Mouse (Mus musculus): ENCODE measurements around the gene Gm10097.

Gene Gm10097

GRCm38 (mm10) chr10:5068676-5069265 lies at the start of gene Gm10097:
TSS of gene Gm10097 (plus strand) at chr10:5069192.
- no peak for DNase-seq (ENCODE audit: low read depth, low spot score)

- no peak for DNase-seq (ENCODE audit: low read depth, low spot score)
These were observed 43.1 kb upstream of the Gm10097 start for GRCm38 (mm10) chr10:5025906-5026305.

GRCm38 (mm10) chr10:5027208-5027607 lies 41.8 kb upstream of the Gm10097 start:
- peak; percentile 33 for DNase-seq (ENCODE audit: low read depth, low spot score)

GRCm38 (mm10) chr10:5028301-5028700 lies 40.7 kb upstream of the Gm10097 start:
- no peak for DNase-seq (ENCODE audit: low read depth, low spot score)

- no peak for DNase-seq (ENCODE audit: low read depth, low spot score)
These were observed 39.8 kb upstream of the Gm10097 start for GRCm38 (mm10) chr10:5029161-5029560.

GRCm38 (mm10) chr10:5029883-5030282 lies 39.1 kb upstream of the Gm10097 start:
- no peak for DNase-seq (ENCODE audit: low read depth, low spot score)

- no peak for DNase-seq (ENCODE audit: low read depth, low spot score)
These were observed 36.6 kb upstream of the Gm10097 start for GRCm38 (mm10) chr10:5032192-5033048.

- DNase-seq (ENCODE audit: low read depth, low spot score), result no peak
These were observed 27.7 kb upstream of the Gm10097 start for GRCm38 (mm10) chr10:5041254-5041653.

- DNase-seq (ENCODE audit: low read depth, low spot score), result no peak
These were observed 24.5 kb upstream of the Gm10097 start for GRCm38 (mm10) chr10:5044481-5044880.

- DNase-seq (ENCODE audit: low read depth, low spot score), result no peak
These were observed 23.8 kb upstream of the Gm10097 start for GRCm38 (mm10) chr10:5045213-5045612.

- peak; percentile 10 for DNase-seq (ENCODE audit: low read depth, low spot score)
These were observed 23.3 kb upstream of the Gm10097 start for GRCm38 (mm10) chr10:5045671-5046070.

- no peak for DNase-seq (ENCODE audit: low read depth, low spot score)
These were observed 12.7 kb upstream of the Gm10097 start for GRCm38 (mm10) chr10:5056243-5056735.

- no peak for DNase-seq (ENCODE audit: low read depth, low spot score)
These were observed 12.1 kb upstream of the Gm10097 start for GRCm38 (mm10) chr10:5056940-5057339.

- no peak for DNase-seq (ENCODE audit: low read depth, low spot score)
These were observed 11.3 kb upstream of the Gm10097 start for GRCm38 (mm10) chr10:5057661-5058060.

- DNase-seq (ENCODE audit: low read depth, low spot score), result no peak
These were observed 10.1 kb upstream of the Gm10097 start for GRCm38 (mm10) chr10:5058876-5059275.

- DNase-seq (ENCODE audit: low read depth, low spot score), result no peak
These were observed 9.0 kb upstream of the Gm10097 start for GRCm38 (mm10) chr10:5059983-5060382.

- no peak for DNase-seq (ENCODE audit: low read depth, low spot score)
These were observed 1.9 kb upstream of the Gm10097 start for GRCm38 (mm10) chr10:5067113-5067512.

- DNase-seq (ENCODE audit: low read depth, low spot score), result no peak
These were observed 1.4 kb downstream of the Gm10097 start for GRCm38 (mm10) chr10:5070168-5070940.

- DNase-seq (ENCODE audit: low read depth, low spot score), result no peak
These were observed 1.9 kb downstream of the Gm10097 start for GRCm38 (mm10) chr10:5070941-5071231.

GRCm38 (mm10) chr10:5072054-5072453 lies 3.1 kb downstream of the Gm10097 start:
- no peak for DNase-seq (ENCODE audit: low read depth, low spot score)

- no peak for DNase-seq (ENCODE audit: low read depth, low spot score)
These were observed 6.7 kb downstream of the Gm10097 start for GRCm38 (mm10) chr10:5075724-5076123.

GRCm38 (mm10) chr10:5079945-5080468 lies 11.0 kb downstream of the Gm10097 start:
- no peak for DNase-seq (ENCODE audit: low read depth, low spot score)

Data from R1 (cell line).